In genomic region chr9:42265309-42265708, GRCm38 (mm10) we compare ENCODE assay signal across 14 mouse cellular contexts. TPM values are rescaled to one million over a fixed set of nuclear protein-coding genes. Genes with fewer than 3 reads are reported as not detected.
DNase-seq lines count a peak whose midpoint lies in the region; ATAC-seq and TF ChIP-seq lines count a peak whose summit lies in the region.
"Had no signal": no experiment of that assay in that cellular context is flagged by ENCODE, and none has a peak within 500 bp of the region (broad histone marks: within the 10 kb centered on the region; RNA-seq: fewer than 3 reads in every experiment).

No protein-coding gene starts in this region.

- no peaks in the 10 kb centered on the region for H3K27me3 ChIP-seq in midbrain, embryonic 14.5 days (ENCODE audit: control insufficient read depth, insufficient read depth, low read length)
- no peaks in the 10 kb centered on the region for H3K27me3 ChIP-seq in midbrain, postnatal 0 days (ENCODE audit: insufficient read depth, low read length)
- no peaks in the 10 kb centered on the region for H3K27me3 ChIP-seq in forebrain, postnatal 0 days (ENCODE audit: insufficient read depth, low read length)
- no peaks in the 10 kb centered on the region for H3K27me3 ChIP-seq in neural tube, embryonic 15.5 days (replicated peaks)

- no peak overlapping the region for H3K9ac ChIP-seq in midbrain, embryonic 14.5 days (replicated peaks; ENCODE audit: low read length)
- no peak overlapping the region for H3K9ac ChIP-seq in midbrain, postnatal 0 days (replicated peaks; ENCODE audit: low read length, poor library complexity, severe bottlenecking)
- H3K9ac ChIP-seq in forebrain, postnatal 0 days = no peak overlapping the region
- H3K9ac ChIP-seq in neural tube, embryonic 15.5 days (replicated peaks) = no peak overlapping the region

- no peak overlapping the region for H3K27ac ChIP-seq in midbrain, embryonic 14.5 days (replicated peaks; ENCODE audit: low read depth, low read length)
- no peak overlapping the region for H3K27ac ChIP-seq in midbrain, postnatal 0 days (ENCODE audit: low read depth, low read length)
- 0 out of 2 replicates have a peak overlapping the region, but pooled peaks have one; percentile 88 for H3K27ac ChIP-seq in forebrain, postnatal 0 days (ENCODE audit: low read depth, low read length)
- H3K27ac ChIP-seq in neural tube, embryonic 15.5 days (replicated peaks) = no peak overlapping the region

- H3K4me3 ChIP-seq in midbrain, embryonic 14.5 days (replicated peaks; ENCODE audit: low read depth, low read length) = no peak overlapping the region
- H3K4me3 ChIP-seq in midbrain, postnatal 0 days (ENCODE audit: low read depth, low read length) = no peak overlapping the region
- H3K4me3 ChIP-seq in forebrain, postnatal 0 days (ENCODE audit: low read depth, low read length) = no peak overlapping the region
- no peak overlapping the region for H3K4me3 ChIP-seq in neural tube, embryonic 15.5 days (replicated peaks)

- peak; percentile 43 for DNase-seq in cerebellum, adult 11 months
- peak; percentile 4 for DNase-seq in midbrain, embryonic 14.5 days
- no peak for DNase-seq in midbrain, postnatal 0 days (ENCODE audit: low spot score)
- DNase-seq in forebrain, postnatal 0 days = no peak
- no peak for DNase-seq in adipocyte (ENCODE audit: low spot score)
- no peak for DNase-seq in embryo, embryonic 10.5 days (ENCODE audit: low spot score)
- DNase-seq: adrenal gland, adult 2 months; gastrocnemius, postnatal 14 days; kidney, adult 18-20 months; layer of hippocampus, adult 9-11 months had no signal

- no peak overlapping the region for H3K4me2 ChIP-seq in midbrain, embryonic 14.5 days (ENCODE audit: low read length)
- no peak overlapping the region for H3K4me2 ChIP-seq in midbrain, postnatal 0 days (ENCODE audit: low read depth, low read length, poor library complexity, severe bottlenecking)
- H3K4me2 ChIP-seq in forebrain, postnatal 0 days (ENCODE audit: low read depth) = peak overlapping the region; percentile 68; the same call in 1 of the 2 replicates
- peak overlapping the region; percentile 68; the same call in 1 of the 2 replicates for H3K4me2 ChIP-seq in neural tube, embryonic 15.5 days

- 94% methylated on average over 4 of the region's 4 CpGs for WGBS in midbrain, embryonic 14.5 days
- WGBS in midbrain, postnatal 0 days = 92% methylated on average over 4 of the region's 4 CpGs
- WGBS in forebrain, postnatal 0 days = 80% methylated on average over 4 of the region's 4 CpGs
- 80% methylated on average over 4 of the region's 4 CpGs for WGBS in neural tube, embryonic 15.5 days

- no peaks in the 10 kb centered on the region for H3K9me3 ChIP-seq in midbrain, embryonic 14.5 days (ENCODE audit: control insufficient read depth, low read length)
- no peaks in the 10 kb centered on the region for H3K9me3 ChIP-seq in midbrain, postnatal 0 days (ENCODE audit: low read length)
- no peaks in the 10 kb centered on the region for H3K9me3 ChIP-seq in forebrain, postnatal 0 days (ENCODE audit: low read length)
- no peaks in the 10 kb centered on the region for H3K9me3 ChIP-seq in neural tube, embryonic 15.5 days (replicated peaks)
- H3K9me3 ChIP-seq: limb, embryonic 10.5 days had no signal

- no peak for TF ChIP-seq CTCF in midbrain, postnatal 0 days (IDR thresholded peaks at IDR 0.05)
- TF ChIP-seq CTCF in forebrain, postnatal 0 days (IDR thresholded peaks at IDR 0.05; ENCODE audit: low read depth) = no peak

- no peaks in the 10 kb centered on the region for H3K36me3 ChIP-seq in midbrain, embryonic 14.5 days (ENCODE audit: control insufficient read depth, insufficient read depth, low read length)
- H3K36me3 ChIP-seq in midbrain, postnatal 0 days (ENCODE audit: insufficient read depth, low read length) = no peaks in the 10 kb centered on the region
- peaks cover under 1% of the 10 kb centered on the region; the same call in 1 of the 2 replicates for H3K36me3 ChIP-seq in forebrain, postnatal 0 days (ENCODE audit: insufficient read depth)
- H3K36me3 ChIP-seq in neural tube, embryonic 15.5 days = no peaks in the 10 kb centered on the region

- H3K4me1 ChIP-seq in midbrain, embryonic 14.5 days (ENCODE audit: control insufficient read depth, insufficient read depth, low read length) = peaks cover 16% of the 10 kb centered on the region
- H3K4me1 ChIP-seq in midbrain, postnatal 0 days (ENCODE audit: insufficient read depth, low read length) = peaks cover 6% of the 10 kb centered on the region; the same call in 1 of the 2 replicates
- peaks cover 24% of the 10 kb centered on the region for H3K4me1 ChIP-seq in forebrain, postnatal 0 days (ENCODE audit: insufficient read depth)
- H3K4me1 ChIP-seq in neural tube, embryonic 15.5 days = peaks cover 35% of the 10 kb centered on the region

- no peak for ATAC-seq in cerebellum, adult (ENCODE audit: insufficient number of reproducible peaks, low FRiP score, low TSS enrichment)
- no peak for ATAC-seq in midbrain, embryonic 14.5 days (ENCODE audit: low FRiP score, low TSS enrichment)
- no peak for ATAC-seq in midbrain, postnatal 0 days (ENCODE audit: low FRiP score)
- ATAC-seq in forebrain, postnatal 0 days = no peak
- ATAC-seq in neural tube, embryonic 15.5 days (ENCODE audit: low FRiP score) = no peak
- ATAC-seq: lung, postnatal 0 days had no signal

RNA-seq across cellular contexts. Expression of gene Sc5d, which starts 1.3 kb away (rescaled TPM):
- 71.8 and 76.3 TPM in 2 replicates for polyA plus RNA-seq in midbrain, embryonic 14.5 days (2014; fragmentation: Nextera tagmentation; extraction: Ambion mirVana)
- total RNA-seq in midbrain, postnatal 0 days (2014; rRNA removed) = 32.4 and 67.0 TPM in 2 replicates
- 63.7 and 70.3 TPM in 2 replicates for polyA plus RNA-seq in midbrain, postnatal 0 days (2015; fragmentation: Nextera tagmentation; extraction: Ambion mirVana)
- 37.2 and 48.6 TPM in 2 replicates for total RNA-seq in forebrain, postnatal 0 days (2014; rRNA removed)
- polyA plus RNA-seq in forebrain, postnatal 0 days (2015; fragmentation: Nextera tagmentation; extraction: Ambion mirVana) = 52.9 and 75.6 TPM in 2 replicates
- polyA plus RNA-seq in neural tube, embryonic 15.5 days (2015; fragmentation: Nextera tagmentation; extraction: Ambion mirVana) = 72.3 and 79.0 TPM in 2 replicates

Comparison
In these comparisons a context has a peak if more than half of its experiments do, and no peak if none do; other contexts are left out.
1. DNase-seq: peak in cerebellum, adult 11 months (single experiment) and midbrain, embryonic 14.5 days (single experiment); none in midbrain, postnatal 0 days (single experiment), forebrain, postnatal 0 days (single experiment), adipocyte (single experiment) and embryo, embryonic 10.5 days (single experiment).
2. H3K4me2 ChIP-seq: peak in forebrain, postnatal 0 days (single experiment) and neural tube, embryonic 15.5 days (single experiment); none in midbrain, embryonic 14.5 days (single experiment) and midbrain, postnatal 0 days (single experiment).